Mouse (Mus musculus) left cerebral cortex, postnatal 4 days (tissue): ENCODE measurements at regions not wholly inside any gene's neighbourhood (a gene's known extent, or its start where the extent isn't known, plus 50 kb on each side); places are given as distances from the start of the nearest gene placed in this dataset.

Source experiments
- DNase-seq: peaks from one replicate; pipeline ENCODE4 v3.0.0-alpha.2; 2022
- intact Hi-C: fragments of 180-260 bp; cut with DNase I; formaldehyde crosslinking; loops from one replicate; pipeline ENCODE4 v1.15.1; 2025

DNA sequence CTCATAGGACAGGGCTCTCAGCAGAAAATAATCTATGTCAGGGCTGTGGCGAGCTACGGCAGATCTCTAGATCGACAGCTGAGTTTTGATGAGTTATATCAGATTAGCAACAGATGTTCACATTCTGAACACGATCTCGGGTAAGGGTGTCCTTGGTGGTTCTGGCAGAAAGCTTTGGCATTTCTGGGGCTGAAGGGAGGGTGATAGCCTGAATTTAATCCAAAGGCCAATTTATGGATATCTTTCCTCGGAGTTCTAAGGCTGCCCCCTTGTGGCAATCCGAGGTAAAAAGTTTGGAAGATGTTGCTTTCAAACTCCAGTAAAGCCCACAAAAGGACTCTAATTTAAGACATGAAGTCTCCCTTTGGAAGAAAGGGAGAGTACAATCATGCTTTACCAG, 101.3 kb upstream of the Luzp2 start:
- intact Hi-C loops, result no loop called here
- peak; percentile 79 for DNase-seq

DNA sequence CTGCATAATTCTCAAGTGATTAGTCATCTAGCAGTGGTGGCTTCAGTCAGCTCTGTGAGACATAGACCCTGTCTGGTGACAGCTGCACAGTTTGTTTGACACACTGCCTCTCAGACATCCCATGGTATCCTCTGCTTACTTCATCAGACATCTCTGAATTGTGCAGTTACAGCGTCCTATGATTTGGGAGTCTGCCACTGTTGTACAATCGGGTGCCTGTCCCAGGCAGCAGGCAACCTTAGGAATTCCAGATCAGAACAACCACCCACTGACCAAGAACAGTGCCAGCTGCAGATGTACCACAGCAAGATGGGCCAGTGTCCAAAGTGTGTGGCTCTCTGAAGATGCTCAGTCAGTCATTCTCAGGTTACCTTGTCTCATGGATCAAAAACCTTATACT, 100.4 kb upstream of the Luzp2 start:
- intact Hi-C loops, result no loop called here
- peak; percentile 31 for DNase-seq

DNA sequence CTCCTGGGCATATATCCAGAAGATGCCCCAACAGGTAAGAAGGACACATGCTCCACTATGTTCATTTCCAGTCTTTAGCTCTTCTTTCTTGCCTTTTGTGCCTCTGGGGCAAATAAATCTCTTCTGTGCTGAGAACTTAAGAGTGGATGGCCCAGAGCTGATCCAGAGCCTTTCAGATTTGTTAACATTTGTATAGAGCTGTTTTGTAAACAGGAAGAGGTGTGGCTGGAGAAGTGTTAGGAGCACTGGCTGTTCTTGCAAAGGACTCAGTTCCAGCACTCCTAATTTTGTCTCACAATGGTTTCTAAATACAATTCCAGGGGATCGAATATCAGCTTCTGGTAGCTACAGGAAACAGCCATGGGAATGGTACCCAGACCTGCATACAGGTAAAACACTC, 68.0 kb upstream of the Luzp2 start:
- intact Hi-C loops, result no loop called here
- no peak for DNase-seq

DNA sequence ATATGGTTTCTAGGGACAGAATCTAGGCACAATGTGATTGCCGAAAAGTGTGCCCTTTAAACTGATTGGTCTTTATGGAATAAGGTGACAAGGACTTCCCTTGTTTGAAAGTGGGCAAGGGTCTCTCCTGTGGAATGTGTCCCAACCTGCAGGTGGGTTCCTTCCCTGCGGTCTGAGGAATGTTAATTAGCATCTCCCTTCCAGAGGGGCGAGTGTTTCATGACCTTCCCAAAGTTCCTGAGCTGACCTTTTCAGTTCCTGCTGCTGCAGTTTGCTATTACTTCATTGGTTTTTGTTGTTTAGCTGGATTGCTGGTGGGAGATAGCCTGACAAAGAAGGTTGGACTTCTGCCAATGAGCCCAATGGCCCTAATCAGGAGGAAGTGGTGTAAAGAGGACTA, 66.6 kb upstream of the Luzp2 start:
- DNase-seq, result no peak
- intact Hi-C loops, result no loop called here

DNA sequence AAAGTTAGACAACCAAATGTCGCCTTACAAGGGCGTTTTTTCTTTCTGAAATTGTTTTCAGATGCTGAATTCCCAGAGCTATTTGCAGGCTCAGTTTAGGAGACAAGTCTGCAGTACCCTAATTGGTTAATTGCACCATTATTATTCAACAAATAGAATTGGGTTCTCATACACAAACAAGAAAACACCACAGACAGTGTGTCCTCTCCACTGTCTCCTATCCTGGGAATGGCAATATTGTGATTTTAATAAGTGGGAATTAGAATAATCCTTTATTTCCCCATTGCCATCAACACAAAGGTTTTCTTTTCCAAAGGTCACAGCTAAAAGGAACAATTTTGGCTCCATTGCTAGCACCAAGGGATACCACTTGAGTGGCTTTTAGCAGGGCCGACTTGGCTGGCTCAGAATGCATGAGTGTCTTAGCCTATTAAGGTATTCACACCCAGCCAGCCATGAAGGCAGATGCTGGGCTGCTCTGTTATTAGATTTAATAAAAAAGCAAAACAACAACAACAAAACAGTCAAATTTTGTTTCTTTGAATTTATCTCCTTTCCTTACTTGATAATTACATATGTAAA, 53.3 kb upstream of the Luzp2 start:
- intact Hi-C loops, result no loop called here

DNA sequence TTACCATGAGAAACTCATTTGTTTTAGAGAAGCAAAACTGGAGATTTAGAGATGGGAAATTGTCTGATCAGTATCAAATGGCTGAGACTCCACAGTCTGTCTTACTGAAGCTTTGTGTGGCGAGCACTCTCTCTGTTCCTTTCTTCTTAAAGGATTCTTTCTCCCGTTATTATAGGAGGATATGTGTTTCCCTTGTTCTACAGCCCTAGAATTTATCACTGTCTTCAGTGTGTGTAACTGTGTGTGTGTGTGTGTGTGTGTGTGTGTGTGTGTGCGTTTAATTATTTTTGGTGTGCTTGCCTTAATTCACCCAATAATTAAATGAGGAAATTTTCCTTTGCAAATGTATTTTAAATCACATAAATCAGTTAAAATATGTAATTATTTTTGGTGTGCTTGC, 52.7 kb upstream of the Luzp2 start:
- intact Hi-C loops, result no loop called here
- DNase-seq, result no peak

More for the DNA sequence above, 53.3 kb upstream of the Luzp2 start:
- peak; percentile 78 for DNase-seq

DNA sequence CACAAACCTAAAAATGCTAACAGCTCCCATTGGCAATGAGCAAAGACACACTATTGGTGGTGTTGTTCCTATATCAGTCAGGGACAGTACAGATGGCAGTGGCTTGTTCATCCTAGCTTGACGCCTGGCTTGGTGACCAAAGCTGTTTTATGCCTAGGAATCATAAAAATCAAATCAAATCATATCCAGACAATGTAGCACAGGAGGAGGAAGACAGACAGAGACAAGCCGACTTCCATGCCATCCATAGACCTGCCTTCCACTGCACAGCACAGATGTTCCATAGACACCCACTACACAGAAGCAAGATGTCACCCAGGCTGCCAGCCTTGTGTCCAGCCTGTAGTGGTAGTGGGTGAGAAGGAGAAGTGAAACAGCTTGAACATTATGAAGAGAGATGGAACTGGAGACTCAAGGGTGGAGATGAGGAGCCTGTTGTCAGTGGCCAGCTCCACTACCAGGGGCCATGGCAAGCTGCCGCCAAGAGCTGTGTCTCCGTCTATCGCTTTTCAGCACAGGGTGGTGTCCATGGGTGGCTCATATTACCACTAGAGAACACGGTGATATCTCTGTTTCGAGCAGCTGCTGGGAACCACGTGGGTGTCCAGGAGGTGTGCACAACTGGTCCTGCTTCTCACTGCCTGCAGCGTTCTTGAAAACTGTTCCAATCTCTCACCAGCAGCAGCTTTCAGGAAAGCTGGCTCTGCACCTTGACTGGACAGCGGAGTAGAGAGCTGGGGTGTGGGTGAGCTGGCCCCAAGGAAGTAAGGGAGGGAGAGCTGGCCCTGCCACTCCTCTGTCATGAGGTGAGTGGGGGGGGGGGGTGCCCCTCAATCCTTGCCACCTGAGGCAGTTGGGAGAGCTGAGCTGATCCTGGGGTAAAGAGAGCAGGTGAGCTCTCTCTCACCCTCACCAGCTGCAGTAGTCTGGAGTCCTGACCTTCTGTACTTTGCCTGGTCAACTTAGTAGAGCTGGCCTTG, 51.5 kb upstream of the Luzp2 start:
- DNase-seq, result peak; percentile 66
- intact Hi-C loops, result no loop called here
